Mouse (Mus musculus): Measurements from ENCODE around the gene Fyn.
A peak's percentile ranks its signal among the peaks of the same experiment; 100 is the strongest.

Fyn gene

DNA sequence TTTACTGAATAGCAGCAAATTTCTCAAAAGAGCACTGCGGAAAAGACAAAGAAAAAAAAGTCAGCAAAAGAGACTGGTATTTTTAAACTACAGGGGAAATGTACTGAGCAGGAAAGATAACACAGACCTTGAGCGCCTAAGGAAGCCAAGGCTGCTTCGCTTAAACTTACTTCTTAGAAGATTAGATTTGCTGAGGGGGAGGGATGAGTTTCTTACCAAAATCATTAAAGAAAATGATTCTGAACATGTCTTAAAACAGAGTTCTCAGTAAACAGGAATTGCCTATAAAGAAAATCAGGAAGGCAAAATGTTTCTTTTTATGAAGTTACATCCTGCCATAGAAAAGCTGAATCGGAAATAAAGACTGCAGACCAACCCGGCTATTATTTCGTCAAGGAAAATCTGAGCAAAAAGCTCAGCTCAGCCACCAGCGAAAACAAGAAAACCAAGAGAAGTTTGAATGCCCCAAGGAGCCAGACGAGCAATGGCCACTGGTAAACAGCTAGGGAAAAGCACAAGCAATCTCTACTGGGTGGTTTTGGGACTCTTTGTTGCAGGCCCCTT, at the start of gene Fyn:
TSS of gene Fyn (plus strand) at position 284 of the 564 bp plus-strand sequence.
- no peak for DNase-seq (ENCODE audit: low read depth, low spot score)

DNA sequence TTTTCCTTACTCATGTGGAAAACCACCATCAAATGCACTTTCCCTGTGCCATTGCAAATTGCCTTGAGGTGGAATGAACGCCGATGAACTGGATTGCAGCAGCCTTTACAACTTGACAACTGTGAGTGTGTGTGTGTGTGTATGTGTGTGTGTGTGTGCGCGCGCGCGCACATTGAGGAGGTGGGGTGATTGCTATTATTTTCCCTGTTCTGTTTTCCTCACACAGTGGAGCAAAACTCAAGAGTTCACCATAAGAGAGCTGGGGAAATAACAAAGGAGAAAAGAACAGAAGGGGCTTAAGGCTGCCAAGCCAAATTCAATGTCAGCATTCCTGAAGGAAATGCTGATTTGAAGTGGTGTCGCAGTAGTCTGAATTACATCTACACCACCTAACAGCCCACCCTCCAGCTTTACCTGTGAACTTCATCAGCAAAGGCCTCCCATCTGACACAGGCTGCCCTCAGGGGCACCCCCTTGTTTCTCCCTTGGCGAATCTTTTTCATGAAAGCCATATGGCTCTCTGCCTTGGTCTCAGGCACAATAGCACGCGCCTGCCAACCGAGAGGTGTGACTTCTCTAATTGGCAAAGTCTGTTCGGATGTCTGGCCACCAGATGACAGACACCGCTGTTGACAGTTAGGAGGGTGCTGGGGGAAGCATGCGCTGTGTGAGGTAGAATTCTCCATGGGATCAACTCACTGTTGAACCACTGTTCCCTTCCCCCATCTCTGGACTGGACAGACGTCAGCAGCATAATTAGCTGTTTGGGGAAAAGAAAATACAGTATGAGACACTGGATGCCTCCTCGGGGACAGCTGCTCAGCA, 47.6 kb upstream of the Fyn start:
- no peak for DNase-seq (ENCODE audit: low read depth, low spot score)

DNA sequence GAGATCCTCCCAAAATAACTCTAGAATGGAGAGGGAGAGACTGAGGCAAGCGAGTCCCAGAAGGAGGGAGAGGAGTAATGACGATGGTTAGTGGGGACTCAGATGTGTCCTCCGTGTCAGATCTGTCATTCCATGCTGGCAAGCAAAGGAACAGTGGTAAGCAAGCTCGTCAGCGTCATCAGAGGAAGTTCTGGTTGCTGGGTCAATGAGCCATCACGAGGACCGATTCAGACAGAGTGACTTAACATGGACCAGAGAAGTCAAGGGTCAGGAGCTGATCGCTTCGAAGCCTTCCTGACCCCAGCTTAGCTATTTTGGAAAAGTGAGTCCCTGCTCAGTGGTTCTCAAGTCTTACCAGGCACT, 47.1 kb upstream of the Fyn start:
- no peak for DNase-seq (ENCODE audit: low read depth, low spot score)

DNA sequence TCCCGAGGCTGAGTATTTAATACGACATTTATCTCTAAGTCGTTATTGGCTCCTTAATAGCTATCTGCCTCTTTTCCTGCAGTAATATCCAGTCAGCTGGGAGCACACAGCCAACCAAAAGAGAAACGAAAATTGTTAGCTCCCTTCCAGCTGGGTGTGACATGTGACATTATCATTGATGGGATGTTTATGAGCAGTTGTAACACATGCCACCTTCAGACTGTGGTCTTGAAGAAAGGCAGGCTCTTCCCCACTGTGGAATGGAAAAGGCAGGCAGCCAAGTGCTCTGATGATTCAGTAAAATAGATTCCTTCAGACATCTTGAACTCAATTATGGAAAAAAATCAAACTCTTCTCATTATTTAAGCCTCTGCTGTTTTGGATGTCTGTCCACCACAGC, 46.5 kb upstream of the Fyn start:
- no peak for DNase-seq (ENCODE audit: low read depth, low spot score)

DNA sequence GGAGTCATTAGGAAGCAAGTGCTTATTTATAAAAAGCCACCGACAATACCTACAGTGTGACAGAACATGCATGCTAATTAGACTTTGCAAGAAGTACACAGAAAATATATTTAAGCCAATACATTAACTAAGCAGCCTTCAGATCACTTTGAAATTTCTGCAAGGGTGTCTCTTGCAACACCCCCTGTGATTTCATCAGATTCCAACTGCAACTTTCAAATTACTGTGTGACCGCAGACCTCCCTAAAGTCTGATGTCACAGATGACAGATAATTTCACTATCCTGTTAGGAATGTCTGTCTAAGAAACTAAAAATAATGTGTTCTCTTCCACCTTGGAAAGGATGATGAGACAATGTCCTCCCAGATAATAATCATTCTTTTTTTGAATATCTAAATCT, 44.4 kb upstream of the Fyn start:
- DNase-seq (ENCODE audit: low read depth, low spot score), result no peak

DNA sequence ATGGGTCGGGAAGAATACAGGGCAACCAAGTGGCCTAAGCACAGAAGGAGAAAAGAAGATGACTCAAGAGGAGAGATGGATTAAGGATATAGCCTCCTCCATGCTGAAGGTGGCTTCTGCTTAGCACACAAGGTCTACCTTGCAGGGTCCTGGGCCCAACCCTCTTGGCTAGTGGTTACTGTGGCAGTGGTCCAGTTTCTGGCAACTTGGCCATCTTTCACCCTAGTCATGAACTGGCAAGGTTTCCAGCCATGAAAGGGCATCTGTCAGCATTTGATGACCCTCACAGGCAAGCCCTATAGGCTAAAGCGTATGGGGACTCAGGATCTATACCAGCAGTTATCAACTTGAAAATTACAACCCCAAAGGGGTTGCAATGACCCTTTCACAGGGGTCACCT, 40.0 kb upstream of the Fyn start:
- no peak for DNase-seq (ENCODE audit: low read depth, low spot score)

DNA sequence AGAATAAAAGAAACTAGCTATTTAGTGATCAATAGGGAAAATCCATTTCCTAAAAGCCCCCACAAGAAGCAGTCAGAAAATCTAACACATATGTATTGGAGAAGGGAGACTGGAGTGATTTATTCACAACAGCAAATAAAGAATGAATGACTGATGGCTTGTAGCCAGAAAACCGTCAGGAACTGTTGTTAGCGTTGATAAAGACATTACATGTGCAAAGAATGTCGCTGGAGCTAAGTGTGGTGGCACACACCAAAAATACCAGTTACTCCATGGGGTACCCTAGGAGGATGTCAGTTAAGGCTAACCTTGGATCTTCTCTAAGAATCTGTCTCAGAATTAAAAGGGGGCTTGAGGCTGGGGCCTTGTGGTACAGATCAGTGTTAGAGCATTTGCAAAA, 34.3 kb upstream of the Fyn start:
- no peak for DNase-seq (ENCODE audit: low read depth, low spot score)

DNA sequence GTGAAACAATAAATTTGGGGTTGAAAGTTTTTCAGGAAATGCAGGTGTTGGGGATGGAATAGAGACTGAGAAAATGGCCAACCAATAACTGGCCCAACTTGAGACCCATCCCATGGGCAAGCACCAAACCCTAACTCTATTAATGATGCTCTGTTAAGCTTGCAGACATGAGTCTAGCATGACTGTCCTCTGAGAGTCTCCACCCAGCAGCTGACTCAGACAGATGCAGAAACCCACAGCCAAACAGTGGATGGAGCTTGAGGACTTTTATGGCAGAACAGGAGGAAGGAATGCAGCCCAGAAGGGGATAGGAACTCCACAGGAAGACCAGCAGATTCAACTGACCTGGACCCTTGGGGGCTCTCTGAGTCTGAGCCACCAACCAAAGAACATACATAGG, 32.8 kb upstream of the Fyn start:
- DNase-seq (ENCODE audit: low read depth, low spot score), result no peak

DNA sequence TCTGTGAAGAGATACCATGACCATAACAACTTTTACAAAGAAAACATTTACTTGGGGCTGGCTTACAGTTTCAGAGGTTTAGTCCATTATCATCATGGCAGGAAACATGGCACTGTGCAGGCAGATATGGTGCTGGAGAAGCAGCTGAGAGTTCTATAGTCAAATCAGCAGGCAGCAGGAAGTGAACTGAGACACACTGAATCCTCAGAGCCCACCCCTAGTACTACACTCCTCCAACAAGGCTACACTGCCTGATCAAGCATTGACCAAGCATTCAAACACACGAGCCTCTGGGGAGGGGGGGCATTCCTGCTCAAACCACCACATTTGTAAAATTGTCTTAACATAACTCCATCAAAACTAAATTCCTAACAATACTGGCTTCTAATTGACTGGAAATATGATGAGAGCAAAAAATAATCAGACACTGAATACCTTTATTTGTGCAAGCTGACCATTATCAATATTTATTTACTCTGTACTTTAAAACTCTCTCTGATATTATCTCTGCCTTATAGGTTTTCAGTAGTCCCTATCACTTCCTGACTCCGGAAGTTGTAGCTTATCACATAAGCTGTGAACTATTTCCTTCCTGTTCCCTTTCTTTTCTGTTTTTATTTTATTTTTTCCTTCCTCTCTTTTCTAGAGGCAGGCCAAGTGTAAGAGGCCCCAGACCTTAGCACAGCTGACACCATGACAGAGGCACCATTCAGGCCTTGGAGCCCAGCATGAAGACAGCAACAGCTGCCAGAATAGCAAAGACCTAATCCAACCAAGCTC, 29.3 kb upstream of the Fyn start:
- DNase-seq (ENCODE audit: low read depth, low spot score), result no peak

DNA sequence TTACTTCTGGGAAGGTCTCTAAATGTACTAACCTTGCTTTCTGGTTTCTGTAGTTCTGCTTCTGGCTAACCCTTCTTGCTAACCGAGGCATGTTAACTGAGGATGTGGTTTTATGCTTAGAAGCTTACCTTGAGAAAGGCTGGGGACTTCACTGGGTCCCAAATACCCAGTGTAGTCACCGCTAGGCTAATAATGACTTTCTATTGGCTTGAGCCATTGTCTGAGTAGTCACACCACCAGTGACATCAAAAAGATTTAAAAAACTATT, 28.8 kb upstream of the Fyn start:
- DNase-seq (ENCODE audit: low read depth, low spot score), result no peak

DNA sequence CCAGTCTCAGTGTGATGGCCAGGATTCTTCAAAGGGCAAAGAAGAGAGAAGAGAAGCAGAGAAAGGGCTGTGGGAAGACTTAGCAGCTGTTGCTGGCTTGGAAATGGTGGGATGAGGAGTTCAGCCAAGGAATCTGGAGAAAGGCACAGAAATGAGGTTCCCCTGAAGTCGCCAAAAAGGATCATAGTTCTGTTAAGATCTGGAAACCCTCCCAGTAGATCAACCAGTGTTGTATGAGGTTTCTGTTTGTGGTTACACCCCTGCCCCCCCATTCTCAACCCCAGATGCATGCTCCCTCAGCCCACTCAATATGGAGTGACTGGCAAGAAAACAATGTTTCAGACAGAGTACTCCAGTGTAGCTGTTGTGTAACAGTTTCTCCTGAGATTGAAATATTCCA, 25.1 kb upstream of the Fyn start:
- DNase-seq (ENCODE audit: low read depth, low spot score), result no peak

DNA sequence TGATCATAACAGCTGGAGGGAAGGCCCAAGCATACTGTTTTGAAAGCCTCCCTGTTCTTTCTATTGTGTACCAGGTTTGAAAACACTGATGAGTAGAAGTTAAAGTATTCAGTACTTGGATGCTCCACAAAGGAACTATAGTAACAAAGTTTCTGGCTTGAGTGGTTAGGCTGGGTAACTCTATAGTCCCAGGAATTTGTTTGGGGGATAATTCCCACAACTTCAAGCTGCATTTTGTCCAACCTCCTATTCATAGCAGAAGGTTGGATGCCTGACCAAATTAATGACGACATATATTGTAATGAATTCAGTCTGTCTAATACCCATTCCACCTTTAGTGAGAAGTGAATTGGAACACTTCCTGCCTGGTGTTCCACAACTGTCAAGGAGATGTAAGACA, 22.7 kb upstream of the Fyn start:
- no peak for DNase-seq (ENCODE audit: low read depth, low spot score)

DNA sequence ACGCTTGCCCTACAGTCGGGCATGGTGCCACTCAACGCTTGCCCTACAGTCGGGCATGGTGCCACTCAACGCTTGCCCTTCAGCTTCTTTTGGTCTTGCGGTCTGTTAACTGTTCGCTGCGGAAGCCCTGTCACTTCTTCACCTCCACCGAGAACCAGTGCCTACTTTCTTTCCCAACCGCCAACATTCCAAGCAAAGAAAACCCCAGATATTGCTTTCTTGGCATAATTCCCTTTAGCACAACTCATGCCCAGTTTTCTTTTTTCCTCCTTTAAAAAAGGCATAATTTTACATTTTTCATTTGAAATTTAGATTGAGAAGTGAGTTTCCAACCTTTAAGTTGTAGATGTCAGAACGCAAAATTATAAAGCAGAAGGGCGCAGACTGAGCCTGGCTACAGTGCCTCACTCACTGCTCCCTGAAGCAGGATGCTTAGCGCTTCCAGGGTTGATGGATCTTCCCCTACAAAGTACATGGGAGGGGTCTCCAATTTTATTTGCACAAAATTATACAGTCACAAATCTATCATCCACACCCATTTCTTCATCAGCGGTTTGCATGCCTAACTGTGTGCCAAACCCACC, 18.8 kb upstream of the Fyn start:
- DNase-seq (ENCODE audit: low read depth, low spot score), result no peak

DNA sequence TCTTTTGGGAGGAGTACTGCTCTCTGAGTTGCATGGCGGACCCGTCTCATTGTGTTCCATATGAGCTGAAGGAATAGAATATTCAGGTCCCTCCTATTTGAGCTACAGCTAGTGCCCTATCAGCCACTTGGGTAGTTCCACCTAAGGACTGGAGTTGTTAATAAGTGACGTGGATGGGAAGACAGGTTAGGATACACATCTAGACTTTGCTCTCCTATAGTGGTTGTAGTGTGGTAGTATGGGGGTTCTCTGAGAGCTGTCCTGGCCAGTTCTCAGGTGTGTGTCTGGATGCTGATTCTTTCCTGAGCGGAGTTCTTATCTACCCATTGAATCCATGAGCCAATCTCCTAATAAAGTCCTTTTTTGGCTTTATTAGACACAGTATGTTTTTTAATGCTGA, 4.5 kb upstream of the Fyn start:
- DNase-seq (ENCODE audit: low read depth, low spot score), result no peak

DNA sequence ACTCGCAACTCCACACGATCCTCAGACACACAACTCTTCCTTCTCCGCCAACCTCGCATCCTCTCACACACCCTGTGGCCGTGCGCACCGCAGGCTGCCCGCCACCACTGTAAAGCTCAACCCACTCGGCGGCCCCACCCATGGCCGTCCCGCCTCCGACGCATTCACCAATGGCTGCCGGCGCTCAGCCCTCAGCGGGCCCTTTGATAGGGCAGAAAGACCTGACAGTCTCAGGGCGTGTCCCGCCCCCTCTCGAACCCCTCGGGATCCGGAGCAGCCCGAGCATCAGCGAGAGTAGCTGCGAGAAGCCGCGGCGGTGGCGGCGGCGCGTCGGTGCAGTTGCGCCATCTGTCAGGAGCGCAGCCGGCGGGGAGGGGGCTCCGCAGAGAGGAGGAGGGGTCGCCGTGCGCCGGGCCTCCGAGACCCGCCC, 862 bp downstream of the Fyn start:
- peak; percentile 89 for DNase-seq (ENCODE audit: low read depth, low spot score)

DNA sequence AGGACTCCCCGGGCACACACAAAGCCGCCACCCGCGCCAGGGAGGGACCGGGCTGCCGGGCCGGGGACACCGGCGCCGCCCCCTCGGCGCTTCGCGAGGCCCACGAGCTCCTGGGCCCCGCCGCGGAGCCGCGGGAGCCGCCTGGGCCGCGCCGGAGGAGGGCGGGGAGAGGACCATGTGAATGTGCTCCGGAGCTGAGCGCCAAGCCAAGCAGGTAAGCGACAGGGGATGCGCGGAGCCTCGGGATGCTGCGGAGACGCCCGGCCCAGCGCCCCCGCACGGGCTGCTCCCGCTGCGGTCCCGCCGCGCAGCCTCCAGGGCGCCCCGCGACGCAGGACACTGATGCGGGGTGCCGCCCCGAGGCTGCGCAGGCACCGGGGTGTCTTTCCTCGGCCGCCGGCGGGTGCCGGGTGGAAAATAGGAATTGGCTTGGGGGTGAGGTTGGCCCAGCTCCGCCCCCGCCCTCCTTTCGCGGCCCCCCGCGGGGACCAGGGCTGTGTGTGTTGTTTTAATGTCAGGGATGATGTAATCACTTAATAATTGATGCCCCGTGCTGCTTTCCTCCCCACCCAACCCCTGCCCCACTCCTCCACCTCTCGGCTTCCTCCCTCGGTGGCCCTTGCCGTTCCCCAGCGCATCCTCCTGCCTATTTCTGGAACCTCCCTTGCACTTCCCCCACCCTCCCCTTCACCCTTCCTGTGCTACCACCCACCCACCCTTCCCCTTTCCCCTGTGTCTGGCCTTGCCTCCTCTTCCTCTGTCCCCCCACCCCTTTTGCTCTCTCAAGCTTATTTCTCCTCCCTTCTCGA, 1.5 kb downstream of the Fyn start:
- DNase-seq (ENCODE audit: low read depth, low spot score), result no peak

DNA sequence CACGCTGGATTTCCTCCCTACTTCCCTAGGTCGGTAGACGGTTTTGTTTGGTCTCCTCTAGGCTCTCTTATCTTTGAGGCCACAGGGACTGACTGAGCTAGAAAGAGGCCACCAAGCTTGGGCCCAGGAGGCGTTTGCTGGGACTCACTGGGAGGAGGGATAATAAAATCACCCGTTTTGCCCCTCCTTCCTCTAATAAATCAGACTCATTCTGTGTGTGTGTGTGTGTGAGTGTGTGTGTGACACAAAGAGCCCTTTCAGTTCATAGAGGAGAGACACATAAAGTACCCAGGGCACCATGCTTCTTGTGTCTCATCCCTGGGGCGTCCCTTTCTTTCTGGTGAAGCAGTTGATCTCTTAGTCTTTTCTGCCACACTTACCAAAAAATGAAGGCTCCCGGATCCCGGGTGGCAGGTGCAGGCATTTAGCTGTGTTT, 2.1 kb downstream of the Fyn start:
- DNase-seq (ENCODE audit: low read depth, low spot score), result peak; percentile 24

DNA sequence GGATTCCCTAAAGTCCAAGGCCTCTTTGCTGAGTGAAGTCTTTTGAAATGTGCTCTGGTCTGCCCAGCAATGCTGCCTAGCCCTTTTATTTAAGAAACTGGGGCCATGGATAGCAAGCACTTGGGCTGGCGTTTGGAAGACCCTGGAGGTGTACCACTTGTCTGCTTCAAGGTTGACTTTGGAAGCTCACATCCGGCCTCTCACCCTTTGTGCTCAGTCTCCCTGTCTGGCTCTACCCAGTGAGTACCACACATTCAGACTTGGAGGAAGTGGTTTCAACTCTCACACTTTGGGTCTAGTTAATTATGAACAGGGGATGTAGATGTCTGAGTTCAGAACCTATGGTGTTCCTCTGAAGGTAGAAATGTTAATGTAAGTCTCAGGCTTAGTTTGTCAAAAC, 2.8 kb downstream of the Fyn start:
- DNase-seq (ENCODE audit: low read depth, low spot score), result no peak

DNA sequence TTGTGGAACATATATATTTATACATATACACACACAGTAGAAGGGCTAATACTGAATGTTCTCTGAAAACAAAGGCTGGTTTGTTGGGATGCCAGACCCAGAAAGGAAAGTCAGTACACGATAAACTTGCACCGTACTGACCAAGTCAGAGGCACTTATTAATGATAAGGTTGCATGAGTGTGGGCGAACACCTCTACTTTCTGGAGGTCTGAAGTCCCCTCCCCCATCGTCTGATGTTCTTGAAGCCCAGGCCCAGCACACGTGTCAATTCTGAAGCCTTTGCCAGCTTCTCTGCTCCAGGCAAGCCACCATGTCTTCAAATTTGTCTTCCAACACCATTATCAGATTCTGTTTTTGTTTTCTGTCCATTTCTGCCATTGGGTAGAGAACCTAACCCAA, 3.3 kb downstream of the Fyn start:
- DNase-seq (ENCODE audit: low read depth, low spot score), result no peak

DNA sequence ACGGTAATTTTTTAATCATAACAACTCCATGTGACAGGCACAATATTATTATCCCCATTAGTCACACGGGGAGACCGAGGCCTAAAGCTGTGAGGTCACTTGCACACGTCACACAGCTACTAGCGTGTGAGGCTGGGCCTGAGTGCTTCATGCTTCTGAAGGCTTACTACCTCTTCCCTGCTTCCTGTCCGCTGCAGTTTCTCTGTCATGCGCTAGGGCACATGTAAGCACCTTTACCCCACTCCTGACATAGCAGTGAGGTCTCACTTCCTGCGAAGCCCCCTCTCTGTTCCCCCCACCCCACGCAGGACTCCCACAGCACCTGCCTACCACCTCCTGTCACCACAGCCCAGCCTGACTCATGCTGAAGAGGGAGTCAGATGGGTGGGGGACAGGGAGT, 8.0 kb downstream of the Fyn start:
- no peak for DNase-seq (ENCODE audit: low read depth, low spot score)

DNA sequence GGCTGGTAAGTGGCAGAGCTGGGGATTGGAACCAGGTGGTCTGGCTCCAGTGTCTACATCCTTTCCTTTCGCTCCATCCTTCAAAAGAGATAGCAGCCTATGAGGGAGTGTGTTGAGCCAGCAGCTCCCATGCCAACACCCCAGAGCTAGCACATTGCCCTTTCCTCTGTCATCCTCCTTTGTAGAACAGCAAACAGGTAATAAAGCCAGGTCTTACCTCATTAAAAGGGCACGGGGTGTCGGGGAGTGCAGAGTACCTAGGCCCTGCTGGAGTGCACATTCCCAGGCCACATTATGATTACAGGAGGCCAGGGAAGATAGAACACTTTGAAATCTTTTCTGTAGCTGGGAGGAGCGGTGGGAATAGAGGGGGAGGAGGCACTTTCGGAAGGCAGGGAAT, 8.6 kb downstream of the Fyn start:
- DNase-seq (ENCODE audit: low read depth, low spot score), result no peak

DNA sequence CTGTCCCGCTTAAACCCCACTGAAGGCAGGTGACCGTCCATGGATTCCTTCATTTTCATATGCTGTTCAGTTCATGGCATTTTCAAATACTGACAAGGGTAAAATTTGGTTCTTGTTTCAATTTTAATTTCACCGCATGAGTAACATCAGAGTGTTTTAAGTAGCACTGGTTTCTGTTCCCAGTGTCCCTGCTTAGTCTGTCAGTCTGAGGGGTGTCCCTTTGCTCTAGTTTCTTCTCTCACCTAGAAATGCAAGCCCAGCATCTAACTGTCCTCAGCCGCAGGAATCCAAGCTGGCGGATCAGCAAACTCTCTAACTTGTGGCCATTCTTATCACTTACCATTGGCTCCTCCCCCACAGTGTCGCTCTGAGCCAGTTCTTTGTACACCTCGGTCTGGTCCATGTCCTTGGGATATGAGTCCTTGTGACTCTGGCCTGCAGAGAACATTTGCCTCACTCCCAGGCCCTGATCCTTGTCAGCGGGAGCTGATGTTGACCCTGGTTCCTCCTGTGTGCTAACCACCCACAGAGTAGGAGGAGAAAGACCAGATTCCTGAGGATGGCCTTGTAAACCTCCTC, 9.5 kb downstream of the Fyn start:
- no peak for DNase-seq (ENCODE audit: low read depth, low spot score)

Data from retina, postnatal 7 days (tissue).